Mouse (Mus musculus) frontal cortex, adult (tissue): ENCODE measurements around the gene Vim.
"Not testable (repeated sequence)": the region's sequence is repeated elsewhere in the genome, so short reads cannot be mapped to it uniquely, and the experiment has no call there.

Experiments
- ATAC-seq: cut with Nextera tagmentation; 2 replicates; pipeline ENCODE4 v1.9.2; 2017; ENCODE audit warnings: mild to moderate bottlenecking, moderate library complexity, mixed read lengths; ENCODE audit not compliant: low TSS enrichment

Gene Vim

GRCm38 (mm10) chr2:13560396-13560795 lies 13.3 kb upstream of the Vim start:
- no peak for ATAC-seq

- no peak for ATAC-seq
These were observed 3.6 kb upstream of the Vim start for GRCm38 (mm10) chr2:13570122-13570521.

- no peak for ATAC-seq
These were observed 1.6 kb upstream of the Vim start for GRCm38 (mm10) chr2:13572101-13572553.

- ATAC-seq, result no peak
These were observed 900 bp upstream of the Vim start for GRCm38 (mm10) chr2:13572647-13573407.

- ATAC-seq, result peak; percentile 62
These were observed 506 bp downstream of the Vim start for GRCm38 (mm10) chr2:13574066-13574800.

- ATAC-seq, result no peak
These were observed 1.0 kb downstream of the Vim start for GRCm38 (mm10) chr2:13574801-13575150.

- peak; percentile 45; the same call in 1 of the 2 replicates for ATAC-seq
These were observed 1.6 kb downstream of the Vim start for GRCm38 (mm10) chr2:13575287-13575801.

- ATAC-seq, result no peak
These were observed 2.2 kb downstream of the Vim start for GRCm38 (mm10) chr2:13575926-13576325.

- ATAC-seq, result no peak
These were observed 3.7 kb downstream of the Vim start for GRCm38 (mm10) chr2:13577399-13577798.

GRCm38 (mm10) chr2:13578473-13579152 lies 4.9 kb downstream of the Vim start:
- ATAC-seq, result no peak

- ATAC-seq, result no peak
These were observed 5.6 kb downstream of the Vim start for GRCm38 (mm10) chr2:13579315-13579714.

- ATAC-seq, result no peak
These were observed 6.3 kb downstream of the Vim start for GRCm38 (mm10) chr2:13579991-13580390.

- ATAC-seq, result no peak
These were observed 8.5 kb downstream of the Vim start for GRCm38 (mm10) chr2:13582184-13582583.

GRCm38 (mm10) chr2:13583746-13584145 lies 10.0 kb downstream of the Vim start:
- not testable (repeated sequence) for ATAC-seq

- no peak for ATAC-seq
These were observed 19.6 kb downstream of the Vim start for GRCm38 (mm10) chr2:13593328-13593727.

- peak; percentile 74 for ATAC-seq
These were observed 23.4 kb downstream of the Vim start for GRCm38 (mm10) chr2:13596965-13597656.

- ATAC-seq, result no peak
These were observed 24.4 kb downstream of the Vim start for GRCm38 (mm10) chr2:13598166-13598565.

- ATAC-seq, result no peak
These were observed 29.4 kb downstream of the Vim start for GRCm38 (mm10) chr2:13603093-13603492.

GRCm38 (mm10) chr2:13603636-13604035 lies 29.9 kb downstream of the Vim start:
- not testable (repeated sequence) for ATAC-seq

GRCm38 (mm10) chr2:13630136-13630832 lies 56.6 kb downstream of the Vim start:
- ATAC-seq, result no peak
